Mouse (Mus musculus) adrenal gland, postnatal 4 days (tissue): Measurements from ENCODE around the gene Btbd1. TPM values are rescaled to one million over a fixed set of nuclear protein-coding genes. Genes with fewer than 3 reads are reported as not detected.

Experiments
- DNase-seq, 2 experiments: peaks; one replicate each; pipeline ENCODE4 v3.0.0; 2021 to 2022; ENCODE audit warnings: low spot score in 2 of 2, mixed read lengths in 2 of 2
- long read RNA-seq, 2 experiments: library from polyadenylated mRNA; stranded (forward); transcript quantifications; one replicate each; pipeline ENCODE4 v2.0.0; 2021
- total RNA-seq, 2 experiments: library from RNA; stranded (reverse); gene quantifications; 2 replicates each; pipeline ENCODE4 v1.2.3; 2021

Btbd1 gene
- total RNA-seq = 100 to 1,000 TPM; 101 to 102 TPM
- long read RNA-seq, experiment 1, transcript Btbd1-201 (8 exons, 3,001 nt) = major isoform, 185 of 194 reads
- long read RNA-seq, experiment 1, partial matches to known transcripts = 3 of 194 reads
- long read RNA-seq, experiment 1, other reads (novel, unspliced or antisense) = 6 of 194 reads
- long read RNA-seq, experiment 2, transcript Btbd1-201 (8 exons, 3,001 nt) = major isoform, 370 of 385 reads
- long read RNA-seq, experiment 2, partial matches to known transcripts = 2 of 385 reads
- long read RNA-seq, experiment 2, other reads (novel, unspliced or antisense) = 13 of 385 reads

DNA sequence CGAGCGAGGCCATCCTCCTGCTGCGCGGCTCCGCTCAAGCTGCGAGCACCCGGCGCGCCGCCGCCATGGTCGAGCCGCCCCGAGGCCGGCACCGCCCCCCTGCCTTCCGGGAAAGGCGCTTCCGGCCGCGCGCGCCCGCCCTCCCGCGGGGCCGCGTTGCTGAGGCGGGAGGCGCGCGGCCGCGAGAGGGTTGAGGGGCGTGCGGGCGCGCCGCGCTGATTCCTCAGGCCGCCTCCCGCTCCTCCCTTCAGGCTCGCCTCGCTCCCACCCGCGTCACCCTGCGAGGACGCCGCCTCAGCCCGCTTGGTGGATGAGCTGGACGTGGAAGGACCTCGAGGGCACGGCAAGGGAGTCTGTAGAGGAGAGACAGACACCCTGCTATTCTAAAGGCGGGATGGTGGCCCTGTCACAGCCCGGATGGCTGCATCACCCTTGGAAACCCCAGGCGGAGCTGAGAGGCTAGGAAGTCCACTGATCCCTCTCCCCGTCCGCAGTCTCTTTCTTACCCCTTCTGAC, at the start of gene Btbd1:
TSS of gene Btbd1 (minus strand) at position 53 of the 516 bp plus-strand sequence.
- peak; percentile 65 to 73 for DNase-seq

DNA sequence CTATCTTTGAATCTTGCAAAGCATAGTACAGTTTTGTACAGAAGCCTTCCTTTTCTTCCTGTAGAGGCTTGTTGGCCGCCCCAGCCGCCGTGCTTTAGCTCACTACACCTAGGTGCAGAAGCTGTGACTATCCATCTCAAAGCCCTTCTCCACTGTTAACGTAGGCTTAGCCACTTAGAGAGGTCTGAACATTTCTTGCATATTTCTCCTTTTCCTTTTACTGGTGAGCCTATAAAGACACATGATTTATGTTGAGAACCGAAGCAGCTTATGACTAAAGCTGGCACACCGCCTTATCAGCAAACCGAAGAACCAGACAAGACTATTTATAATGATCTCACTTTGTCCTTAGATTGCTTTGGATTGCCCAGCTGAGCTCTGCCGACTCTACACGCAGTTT, 46.1 kb upstream of the Btbd1 start:
- DNase-seq = no peak

DNA sequence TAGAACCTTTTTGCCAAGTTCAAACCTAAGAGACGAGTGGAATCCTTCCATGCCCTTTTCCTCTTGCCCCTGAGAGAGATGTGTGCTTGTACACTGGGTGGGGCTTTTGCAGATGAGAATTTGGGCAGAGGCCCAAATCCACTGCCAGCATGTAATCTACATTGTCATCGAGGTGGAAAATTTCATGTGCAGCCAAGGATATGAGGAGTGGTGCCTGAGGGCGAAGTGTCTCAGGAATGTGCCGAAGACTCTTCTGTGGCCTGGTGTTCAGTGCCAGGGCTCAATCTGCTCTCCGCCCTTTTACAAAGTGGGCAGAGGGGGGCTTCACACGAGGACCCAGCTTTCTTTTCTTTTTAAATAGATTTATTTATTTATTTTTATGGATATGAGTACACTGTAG, 45.4 kb upstream of the Btbd1 start:
- DNase-seq = no peak

DNA sequence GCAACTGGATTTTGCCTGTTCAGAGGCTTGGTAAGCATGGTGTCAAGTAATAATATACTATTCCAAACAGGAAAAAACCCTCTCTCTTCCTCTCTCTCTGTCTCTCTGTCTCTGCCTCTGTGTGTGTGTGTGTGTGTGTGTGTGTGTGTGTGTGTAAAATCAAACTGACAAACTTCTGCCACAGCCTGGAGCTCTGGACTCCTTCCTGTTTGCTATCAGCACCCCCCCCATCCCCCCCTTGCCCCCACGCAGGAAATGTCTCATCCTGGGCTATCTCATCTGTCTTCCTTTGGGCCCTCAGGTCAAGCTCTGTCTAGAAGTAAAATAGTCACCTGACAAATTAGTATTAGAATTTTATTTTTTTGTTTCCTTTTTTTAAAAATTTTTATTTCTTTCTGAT, 44.6 kb upstream of the Btbd1 start:
- no peak for DNase-seq

DNA sequence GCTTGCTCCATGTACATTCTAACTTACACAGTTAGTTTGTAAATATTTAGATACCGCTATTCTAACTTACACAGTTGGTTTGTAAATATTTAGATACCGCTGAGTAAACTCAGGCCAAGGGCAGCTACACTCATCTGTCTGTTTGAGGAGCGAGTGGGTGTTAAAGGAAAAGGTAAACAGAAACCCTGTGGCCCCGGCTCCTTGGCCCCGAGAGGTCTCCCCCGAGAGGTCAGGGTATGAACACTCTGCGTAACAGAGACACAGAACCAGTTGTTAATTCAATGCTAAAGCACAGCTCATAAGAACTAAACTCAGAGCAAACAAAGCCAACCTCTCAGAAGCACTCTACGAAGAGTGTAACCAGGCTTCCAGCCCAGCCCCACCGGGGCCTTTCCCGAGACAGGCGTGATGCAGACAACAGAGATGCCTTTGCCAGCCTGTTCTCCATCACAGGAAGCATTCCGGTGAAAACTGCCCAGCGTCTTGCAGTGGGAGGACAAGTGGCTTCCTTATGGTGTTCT, 43.3 kb upstream of the Btbd1 start:
- DNase-seq = no peak

DNA sequence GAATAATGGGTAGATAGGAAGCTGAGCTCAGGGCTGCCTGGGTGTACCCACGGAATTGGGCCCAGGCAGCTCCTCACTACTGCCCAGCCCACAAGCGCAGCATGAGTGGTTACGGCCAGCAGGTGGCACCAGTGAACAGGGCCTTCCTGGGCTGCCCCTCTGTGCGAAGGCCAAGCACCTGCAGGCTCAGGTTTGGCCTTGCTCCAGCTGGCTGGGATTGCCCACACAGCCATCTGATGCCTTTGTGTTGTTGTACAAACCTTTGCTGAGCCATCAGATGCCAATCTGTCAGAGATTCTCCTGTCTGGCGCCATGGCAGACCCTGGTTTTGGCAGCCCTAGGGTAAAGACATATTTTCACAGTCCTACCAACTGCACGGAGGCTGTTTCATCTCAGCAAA, 38.9 kb upstream of the Btbd1 start:
- DNase-seq = peak in 1 of 2 experiments; percentile 35

DNA sequence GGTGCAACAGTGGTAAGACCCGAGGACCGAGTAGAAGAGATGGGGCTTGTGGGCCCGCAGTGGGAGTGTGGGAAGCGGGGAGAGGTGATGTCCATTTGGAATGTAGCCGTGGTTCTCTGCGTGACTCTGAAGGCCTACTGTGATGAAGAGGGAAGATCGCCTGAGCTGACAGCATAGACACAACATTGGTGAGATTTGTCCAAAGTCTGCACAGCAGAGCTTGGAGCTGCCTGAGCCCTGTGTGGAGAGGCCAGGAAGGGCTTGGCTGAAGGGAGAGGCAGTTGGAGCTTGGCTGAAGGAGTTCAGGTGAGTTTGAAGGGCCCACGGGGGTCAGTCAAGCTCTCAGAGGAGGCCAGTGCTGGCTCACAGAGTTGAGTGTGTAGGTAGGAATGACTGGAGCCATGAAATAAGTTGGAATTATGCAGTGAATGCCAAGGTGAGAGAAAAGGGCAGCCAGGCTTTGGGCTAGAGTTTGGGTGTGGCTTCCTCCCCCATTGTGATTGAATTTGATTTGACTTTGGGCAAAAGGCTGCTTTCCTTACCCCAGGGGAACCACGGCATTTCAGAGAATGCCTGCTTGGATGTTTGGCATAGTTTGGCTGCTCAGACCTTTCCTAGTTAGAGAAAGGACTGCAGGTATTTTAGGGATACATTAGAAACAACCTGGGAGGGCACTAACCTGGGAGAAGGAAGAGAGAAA, 38.1 kb upstream of the Btbd1 start:
- DNase-seq = no peak

DNA sequence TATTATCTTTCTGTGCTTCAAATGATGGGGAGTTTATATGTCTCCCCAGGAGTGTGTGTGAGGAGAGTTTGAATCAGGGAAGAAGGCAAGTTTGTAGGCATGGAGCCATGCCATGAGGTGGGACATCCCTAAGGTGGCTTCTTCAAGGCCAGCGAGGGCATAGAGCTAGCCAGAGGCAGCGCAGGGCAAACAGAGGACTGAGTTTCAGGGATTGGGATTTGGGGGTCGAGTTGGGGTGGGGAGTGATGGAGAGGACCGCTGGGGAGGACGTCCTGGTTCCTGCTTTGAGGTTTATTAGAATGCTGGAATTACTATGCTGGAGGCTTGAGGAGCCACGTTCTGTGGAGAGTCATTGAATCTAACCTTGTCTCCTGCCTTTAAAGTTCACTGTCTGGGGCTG, 36.7 kb upstream of the Btbd1 start:
- no peak for DNase-seq

DNA sequence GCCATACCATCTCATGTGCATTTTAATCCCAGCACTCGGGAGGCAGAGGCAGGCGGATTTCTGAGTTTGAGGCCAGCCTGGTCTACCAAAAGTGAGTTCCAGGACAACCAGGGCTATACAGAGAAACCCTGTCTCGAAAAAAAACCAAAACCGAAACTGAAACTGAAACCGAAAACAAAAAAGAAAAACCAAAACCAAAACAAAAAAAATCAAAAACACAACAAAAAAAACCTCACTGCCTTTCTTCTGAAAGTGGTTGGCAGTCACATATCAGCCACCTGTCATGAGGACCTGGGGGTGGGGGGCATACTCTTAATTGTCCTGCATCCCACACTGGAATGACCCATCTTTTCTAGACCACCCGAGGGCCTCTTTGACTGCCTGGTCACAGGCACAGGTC, 35.3 kb upstream of the Btbd1 start:
- no peak for DNase-seq

DNA sequence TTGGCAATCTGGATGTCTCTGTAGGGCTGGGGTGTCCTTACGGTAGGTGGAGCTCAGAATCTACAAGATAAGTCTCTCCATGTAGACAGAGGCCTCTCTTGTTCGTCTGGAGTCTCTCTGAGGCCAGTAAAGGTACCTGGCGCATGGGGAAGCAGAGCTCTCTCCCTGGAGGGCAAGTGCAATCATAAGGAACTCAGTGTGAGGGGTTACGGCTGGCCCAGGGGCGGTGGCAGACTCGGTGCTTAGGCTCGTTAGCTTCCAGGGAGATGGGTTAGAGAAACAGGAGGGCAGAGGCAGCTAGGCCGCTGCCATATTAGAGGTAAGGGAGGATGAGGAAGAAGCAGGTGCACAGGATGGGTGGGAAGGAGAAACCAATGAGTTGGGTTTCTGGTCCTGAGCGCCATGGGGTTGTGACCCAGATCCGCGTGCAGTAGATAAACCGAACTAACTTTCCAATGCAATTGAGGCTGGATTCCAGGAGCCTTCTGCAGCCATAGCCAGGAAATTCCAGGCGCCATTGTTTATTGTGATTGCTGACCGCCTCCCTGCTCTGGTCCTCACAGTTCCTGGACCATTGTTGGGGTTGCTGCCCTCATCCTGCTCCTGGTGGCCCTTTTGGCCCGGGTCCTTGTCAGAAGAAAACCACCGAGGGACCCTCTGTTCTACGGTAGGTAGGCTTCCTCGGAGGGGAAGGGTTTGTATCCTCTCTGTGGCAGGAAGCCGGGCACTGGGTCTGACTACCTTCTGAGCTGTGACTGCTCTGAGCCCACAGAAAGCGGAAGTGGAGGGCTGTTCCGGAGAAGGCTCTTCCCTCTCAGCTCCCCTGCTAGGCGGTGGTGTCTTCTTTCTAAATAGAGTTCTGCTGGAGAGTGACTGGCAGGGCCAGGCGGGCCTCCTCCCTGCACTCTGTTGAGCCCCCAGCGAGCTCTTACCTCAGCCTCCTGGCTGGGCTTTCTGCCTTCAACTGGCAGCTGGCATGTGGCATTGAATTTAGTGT, 33.7 kb upstream of the Btbd1 start:
- no peak for DNase-seq

DNA sequence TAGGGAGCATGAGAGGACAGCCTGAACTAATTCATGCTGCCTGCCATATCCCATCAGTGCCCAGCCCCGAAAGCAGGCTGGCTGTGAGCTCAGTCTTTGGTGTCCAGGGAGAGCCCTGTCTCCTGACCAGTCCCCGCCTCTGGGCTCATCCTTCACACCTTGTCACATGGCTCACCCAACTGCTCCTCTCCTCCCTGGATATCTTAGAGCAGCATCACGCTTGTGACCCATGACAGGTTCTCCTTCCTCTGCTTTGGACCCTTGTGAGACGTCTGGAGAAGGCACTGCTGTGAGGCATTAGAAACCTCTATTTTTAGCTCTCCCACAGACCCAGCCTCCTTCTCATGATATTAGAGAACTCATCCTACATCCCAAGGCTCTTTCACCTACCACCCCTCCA, 32.7 kb upstream of the Btbd1 start:
- no peak for DNase-seq

DNA sequence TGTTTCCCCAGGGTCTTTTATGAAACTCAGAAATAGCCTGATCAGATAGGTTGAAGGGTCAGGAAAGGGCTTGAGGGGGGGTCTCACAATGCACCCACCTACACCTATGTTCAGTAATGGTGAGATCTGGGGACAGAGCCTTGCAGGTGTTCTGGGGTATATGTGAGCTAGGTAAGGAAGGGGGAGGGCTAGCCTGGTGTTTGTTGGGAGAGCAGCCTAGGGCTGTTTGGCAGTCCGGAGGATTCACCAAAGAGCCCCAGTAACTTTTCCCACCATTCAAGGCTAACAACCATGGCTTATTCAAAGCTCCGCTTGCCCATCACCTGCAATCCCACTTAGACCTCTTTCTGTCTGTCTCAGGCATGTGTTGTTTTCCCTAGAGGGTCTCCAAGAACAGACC, 32.2 kb upstream of the Btbd1 start:
- no peak for DNase-seq

DNA sequence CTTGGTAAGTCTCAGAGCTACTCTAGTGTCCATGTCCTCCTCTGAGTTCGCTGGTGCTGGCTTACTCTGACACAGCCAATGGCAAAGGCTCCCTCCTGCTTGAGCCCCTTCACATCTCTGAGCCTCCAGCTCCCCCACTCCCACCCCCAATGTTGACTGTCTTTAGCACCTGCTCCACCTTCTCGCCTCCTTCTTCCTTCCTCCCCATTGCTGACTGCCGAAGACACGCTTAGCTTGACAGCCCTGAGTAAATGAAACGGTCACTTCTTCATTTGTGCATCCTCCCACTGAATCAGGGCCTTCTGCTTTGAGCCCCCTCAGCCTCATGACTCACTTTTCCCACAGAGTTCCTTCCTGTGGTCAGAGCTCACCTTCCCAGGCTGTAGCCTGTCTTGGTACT, 31.8 kb upstream of the Btbd1 start:
- DNase-seq = no peak

DNA sequence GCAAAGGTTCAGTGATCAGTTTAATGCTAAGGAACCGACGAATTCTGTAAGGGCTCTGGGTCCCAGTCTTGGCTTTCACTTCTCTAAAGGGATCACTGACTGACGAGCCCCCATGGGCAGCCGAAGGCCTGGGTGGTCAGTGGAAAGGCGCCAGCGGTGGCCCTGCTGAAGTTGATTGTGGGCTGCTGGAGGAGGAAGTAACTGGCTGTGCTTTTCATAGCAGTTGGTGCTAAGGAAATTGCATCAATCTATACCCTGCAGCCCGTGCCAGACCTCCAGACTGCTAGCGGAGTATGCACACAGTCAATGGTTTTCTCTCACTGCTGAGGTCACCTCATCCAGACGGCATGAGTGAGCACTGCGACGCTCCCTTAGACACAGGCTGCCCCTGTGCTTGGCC, 30.8 kb upstream of the Btbd1 start:
- DNase-seq = no peak

DNA sequence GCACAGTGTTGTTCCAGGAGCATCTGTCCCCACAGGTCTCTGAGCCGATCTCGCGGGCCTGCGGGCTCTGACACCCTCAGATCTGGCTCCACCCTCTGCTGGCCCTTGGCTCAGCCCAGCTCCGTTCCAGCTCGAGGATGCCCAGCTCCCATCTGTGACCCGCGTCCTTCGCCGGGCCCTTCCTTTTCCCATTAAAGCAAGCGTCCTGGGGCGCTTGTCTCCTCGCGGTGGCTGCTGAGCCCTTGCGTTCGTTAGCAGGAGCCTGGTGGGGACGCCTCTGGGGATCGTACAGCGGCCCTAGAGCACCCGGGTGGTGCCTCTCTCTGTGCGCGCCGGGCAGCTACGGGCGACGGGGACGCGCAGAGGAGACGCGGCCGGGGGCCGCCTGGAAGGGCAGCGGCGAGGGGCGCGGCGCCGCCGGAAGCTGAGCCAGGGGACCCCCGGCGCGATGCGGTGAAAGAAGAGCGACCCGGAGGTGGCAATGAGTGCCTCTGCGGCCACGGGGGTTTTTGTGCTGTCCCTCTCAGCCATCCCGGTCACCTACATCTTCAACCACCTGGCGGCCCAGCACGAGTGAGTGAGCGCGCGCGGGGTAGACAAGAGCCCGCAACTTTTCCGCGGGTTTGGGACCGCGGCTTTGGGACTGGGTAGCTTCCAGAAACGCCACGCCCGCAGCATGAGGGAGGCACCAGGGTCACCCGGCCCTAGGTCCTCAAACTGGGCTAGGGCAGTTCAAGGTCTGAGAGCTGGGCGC, 29.9 kb upstream of the Btbd1 start, which contains the start of gene Tm6sf1:
TSS of gene Tm6sf1 (plus strand) at position 34 of the 754 bp plus-strand sequence.
- DNase-seq = no peak

DNA sequence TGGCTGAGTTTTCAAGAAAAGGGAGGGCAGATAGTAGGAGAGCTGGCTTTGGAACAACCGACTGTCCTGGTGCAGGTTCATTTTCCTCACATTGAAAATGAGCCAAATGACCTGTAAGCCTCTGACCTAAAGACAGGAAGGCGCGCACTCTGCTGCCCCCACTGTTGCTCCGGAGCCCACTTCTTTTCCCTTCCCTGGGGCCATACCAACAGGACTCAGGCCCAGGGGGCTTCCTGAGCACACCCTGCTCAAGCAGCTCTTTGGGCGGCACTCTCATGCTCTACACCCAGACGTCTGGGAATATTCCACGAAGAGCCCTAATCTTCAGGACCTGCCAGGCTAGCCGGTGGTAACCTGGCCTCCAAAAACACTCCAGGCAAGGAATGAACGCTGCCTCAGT, 29.0 kb upstream of the Btbd1 start:
- no peak for DNase-seq

DNA sequence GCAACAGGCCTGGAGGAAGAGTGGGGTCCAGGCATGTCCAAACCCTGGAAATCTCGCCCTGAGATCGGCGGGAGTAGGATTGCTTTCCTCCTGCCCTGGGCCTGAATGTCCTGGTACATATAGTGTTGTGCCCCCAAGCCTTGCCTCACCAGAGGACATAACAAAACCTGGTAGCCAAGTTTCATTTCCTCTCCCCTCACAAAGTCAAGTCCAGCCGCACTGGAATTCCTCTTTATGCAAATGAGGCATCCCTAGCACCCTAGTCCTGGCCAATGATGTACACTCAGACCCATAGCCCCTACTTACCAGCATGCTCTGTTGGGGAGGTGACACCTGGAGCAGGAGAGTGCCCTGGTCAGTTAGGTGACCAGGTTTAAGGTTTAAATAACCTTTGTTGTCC, 27.0 kb upstream of the Btbd1 start:
- DNase-seq = no peak

DNA sequence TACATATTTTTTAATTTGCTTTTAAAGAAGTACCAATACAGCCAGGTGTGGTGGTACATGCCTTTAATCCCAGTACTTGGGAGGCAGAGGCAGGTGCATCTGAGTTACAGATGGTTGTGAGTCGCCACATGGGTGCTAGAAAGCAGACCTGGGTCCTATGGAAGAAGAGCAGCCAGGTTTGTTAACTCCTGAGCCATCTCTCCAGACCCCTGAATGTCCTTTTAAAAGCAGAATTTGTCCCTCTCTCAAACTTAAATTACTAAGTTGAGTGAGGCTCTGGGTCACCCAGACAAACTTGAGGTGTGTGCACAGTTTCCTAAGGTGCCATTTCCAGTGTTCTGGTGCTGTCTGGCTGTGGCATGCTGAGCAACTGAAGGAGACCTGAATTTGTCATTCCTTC, 26.5 kb upstream of the Btbd1 start, which contains the start of gene Gm10160:
TSS of gene Gm10160 (minus strand) at position 101 of the 400 bp plus-strand sequence.
- DNase-seq = no peak

DNA sequence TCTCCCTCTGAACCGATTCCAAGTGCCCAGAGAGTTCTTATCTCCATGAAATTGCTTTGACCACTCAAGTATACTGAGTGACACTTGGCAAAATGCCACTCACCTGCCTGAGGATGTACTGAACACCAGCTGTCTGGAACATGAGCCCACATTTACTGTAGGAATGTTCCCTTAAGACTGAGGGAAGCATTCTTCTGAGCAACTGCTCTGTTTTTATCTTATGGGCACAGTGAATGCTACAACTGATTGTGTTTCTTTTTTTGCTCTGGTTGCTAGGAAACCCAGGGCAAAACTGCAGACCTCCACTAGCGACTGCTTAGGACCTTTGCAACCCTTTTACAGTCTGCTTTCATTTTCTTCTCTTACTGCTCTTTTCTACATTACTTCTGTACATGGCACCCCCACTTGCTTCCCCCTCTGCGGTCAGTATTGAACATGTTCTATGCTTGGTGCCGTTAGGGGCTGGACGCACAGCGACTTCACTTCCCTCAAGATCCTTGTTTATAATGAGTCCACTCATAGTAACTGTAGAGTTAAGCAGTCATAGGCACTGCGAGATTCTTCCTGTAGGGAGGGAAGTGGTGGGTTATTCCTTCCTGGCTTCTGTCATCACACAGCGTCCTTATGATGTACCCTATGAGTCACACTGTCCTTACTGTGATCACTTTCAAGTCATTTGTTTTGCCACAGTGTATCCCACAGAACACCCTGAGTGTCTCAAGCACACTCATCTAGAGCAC, 25.5 kb upstream of the Btbd1 start:
- DNase-seq = no peak

DNA sequence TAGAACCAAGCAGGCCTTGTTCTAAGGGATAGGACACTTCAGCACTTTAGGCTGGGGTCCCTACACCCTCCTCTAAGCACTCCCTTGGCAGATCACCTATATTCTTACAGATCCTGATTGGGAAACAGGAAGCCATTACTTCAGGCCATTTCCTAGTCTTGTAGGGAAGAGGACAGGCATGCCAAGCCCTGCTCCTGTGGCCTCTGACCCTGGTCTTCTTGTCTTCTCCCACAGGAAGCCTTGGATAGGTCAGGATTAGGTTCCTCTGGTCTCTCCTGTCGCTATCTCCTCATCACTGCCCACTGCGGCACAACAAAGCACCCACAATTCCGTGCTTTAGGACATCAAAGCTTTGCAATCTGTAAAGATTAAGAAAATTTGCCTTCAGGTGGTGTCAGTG, 22.5 kb upstream of the Btbd1 start:
- no peak for DNase-seq
